Mouse (Mus musculus): ENCODE data around the gene Slc5a11. TPM values are rescaled to one million over a fixed set of nuclear protein-coding genes. Genes with fewer than 3 reads are reported as not detected.

Slc5a11 gene
- 0.18 and 0.54 TPM in 2 replicates for polyA plus RNA-seq (2015; fragmentation: Nextera tagmentation; extraction: Ambion mirVana)

DNA sequence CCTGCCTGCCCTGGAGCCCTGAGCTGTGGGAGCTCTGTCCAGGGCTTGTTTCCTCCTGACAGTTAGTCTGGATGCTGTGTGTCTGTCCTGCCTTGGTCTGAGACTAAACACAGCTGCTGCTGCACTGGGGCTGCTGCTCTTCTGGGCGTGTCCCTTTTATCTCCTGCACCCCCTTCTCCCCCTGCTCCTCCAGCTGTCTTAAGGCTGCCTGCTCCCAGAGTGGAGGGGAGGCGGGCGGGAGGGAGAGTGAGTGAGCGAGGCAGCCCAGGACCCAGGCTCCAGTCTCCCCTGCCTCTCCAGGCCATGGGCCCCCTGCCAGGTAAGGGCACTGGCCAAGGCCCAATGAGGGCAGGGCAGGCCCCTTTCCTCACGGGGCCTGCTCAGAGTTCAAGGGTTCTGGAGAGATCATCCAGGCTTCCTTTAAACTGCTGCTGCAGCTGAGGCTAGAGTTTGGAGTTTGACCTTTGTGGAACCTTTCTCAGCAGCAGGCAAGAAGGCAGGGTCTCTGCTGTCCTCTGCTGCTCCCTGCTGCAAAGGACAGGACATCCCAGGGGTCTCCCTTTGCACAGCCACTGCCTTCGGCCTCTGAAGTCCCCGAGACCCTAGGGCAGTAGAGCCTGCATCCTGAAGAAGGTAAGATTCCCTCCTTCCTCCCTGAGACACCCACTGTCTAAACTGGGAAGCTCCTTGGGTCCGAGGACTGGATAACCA, at the start of gene Slc5a11:
Slc5a11 (plus strand) TSS at position 416 of the 711 bp plus-strand sequence.
- WGBS (ENCODE audit: insufficient replicate concordance): 35% methylated on average over 8 of the region's 8 CpGs
- H3K9ac ChIP-seq: no peak within 1 kb of the TSS
- H3K36me3 ChIP-seq: no peaks in the 10 kb centered on the region
- DNase-seq: no peak
- no peak within 1 kb of the TSS for H3K27ac ChIP-seq
- H3K4me2 ChIP-seq: no peak within 1 kb of the TSS
- no peak within 1 kb of the TSS for H3K4me3 ChIP-seq (replicated peaks)
- ATAC-seq (ENCODE audit: low read depth): 0 out of 2 replicates have a peak, but pooled peaks have one; percentile 12
- H3K9me3 ChIP-seq (replicated peaks): no peaks in the 10 kb centered on the region
- no peaks in the 10 kb centered on the region for H3K27me3 ChIP-seq
- H3K4me1 ChIP-seq (replicated peaks): 0 out of 2 replicates have a peak, but pooled peaks cover 6% of the 10 kb centered on the region

DNA sequence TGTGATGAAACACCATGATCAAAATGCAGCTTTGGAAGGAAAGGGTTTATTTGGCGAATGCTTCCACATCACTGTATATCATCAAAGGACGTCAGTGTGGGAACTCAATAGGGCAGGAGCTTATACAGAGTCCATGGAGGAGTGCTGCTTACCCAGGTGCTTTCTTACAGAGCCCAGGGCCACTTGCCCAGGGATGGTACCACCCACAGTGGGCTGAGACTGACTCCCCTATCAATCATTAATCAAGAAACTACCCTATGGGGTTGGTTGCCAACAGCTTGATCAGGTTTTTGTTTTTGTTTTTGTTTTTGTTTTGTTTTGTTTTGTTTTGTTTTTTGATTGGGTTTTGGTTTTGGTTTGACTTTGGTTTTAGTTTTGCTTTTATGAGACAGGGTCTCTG, 47.1 kb upstream of the Slc5a11 start:
- Histone ChIP-seq H3K4me2 (no peak overlapping the region), H3K4me3 (replicated peaks) (no peak overlapping the region), H3K9me3 (replicated peaks) (no peaks in the 10 kb centered on the region), H3K4me1 (replicated peaks) (no peaks in the 10 kb centered on the region), H3K27me3 (no peaks in the 10 kb centered on the region), H3K36me3 (peaks cover 97% of the 10 kb centered on the region), H3K27ac (no peak overlapping the region), H3K9ac (no peak overlapping the region)
- WGBS (ENCODE audit: insufficient replicate concordance): 88% methylated on average over 2 of the region's 2 CpGs
- no peak for DNase-seq
- ATAC-seq (ENCODE audit: low read depth): no peak

DNA sequence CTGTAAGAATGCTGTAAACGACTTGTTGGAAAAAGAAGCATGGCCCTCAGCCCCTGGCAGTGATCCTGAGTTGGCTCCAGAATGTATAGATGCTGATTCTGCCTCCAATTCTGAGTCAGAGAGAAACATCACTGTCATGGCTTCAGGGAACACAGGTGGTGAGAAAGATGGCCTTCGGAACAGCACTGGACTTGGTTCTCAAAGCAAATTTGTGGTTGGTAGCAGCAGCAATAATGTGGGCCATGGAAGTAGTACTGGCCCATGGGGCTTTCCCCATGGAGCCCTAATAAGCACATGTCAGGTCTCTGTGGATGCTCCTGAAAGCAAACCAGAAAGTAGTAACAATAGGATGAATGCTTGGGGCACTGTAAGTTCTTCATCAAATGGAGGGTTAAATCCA, 45.0 kb upstream of the Slc5a11 start:
- peaks cover 94% of the 10 kb centered on the region for H3K36me3 ChIP-seq
- H3K4me1 ChIP-seq (replicated peaks): no peaks in the 10 kb centered on the region
- H3K27ac ChIP-seq: no peak overlapping the region
- DNase-seq (no peak), ATAC-seq (ENCODE audit: low read depth) (no peak)
- no peaks in the 10 kb centered on the region for H3K27me3 ChIP-seq
- H3K4me2 ChIP-seq: no peak overlapping the region
- H3K9ac ChIP-seq: no peak overlapping the region
- WGBS (ENCODE audit: insufficient replicate concordance): 84% methylated on average over 2 of the region's 2 CpGs
- no peaks in the 10 kb centered on the region for H3K9me3 ChIP-seq (replicated peaks)
- H3K4me3 ChIP-seq (replicated peaks): no peak overlapping the region

DNA sequence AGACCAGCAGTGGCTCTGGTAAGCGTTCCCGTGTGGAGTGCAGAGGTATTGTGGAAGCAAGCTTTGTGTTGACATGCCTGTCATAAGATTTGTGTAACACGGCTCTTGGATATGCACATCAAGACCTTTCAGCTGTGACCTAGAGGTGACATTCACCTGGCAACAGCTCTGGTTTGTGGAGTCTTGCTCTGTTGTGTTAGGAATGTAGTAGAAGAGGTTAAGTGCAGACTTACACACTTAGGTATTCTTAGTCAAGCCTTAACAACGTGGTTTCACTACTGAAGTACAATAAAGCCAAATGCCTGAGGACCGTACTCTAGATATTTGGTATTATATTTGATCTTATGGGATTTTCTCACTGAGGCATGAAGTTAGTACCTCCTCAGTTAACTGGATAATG, 42.5 kb upstream of the Slc5a11 start:
- Histone ChIP-seq H3K4me2 (no peak overlapping the region), H3K9me3 (replicated peaks) (no peaks in the 10 kb centered on the region), H3K27ac (no peak overlapping the region), H3K4me3 (replicated peaks) (no peak overlapping the region), H3K9ac (no peak overlapping the region), H3K27me3 (no peaks in the 10 kb centered on the region), H3K4me1 (replicated peaks) (no peaks in the 10 kb centered on the region), H3K36me3 (peaks cover 89% of the 10 kb centered on the region)
- 82% methylated on average over 5 of the region's 5 CpGs for WGBS (ENCODE audit: insufficient replicate concordance)
- ATAC-seq (ENCODE audit: low read depth) (no peak), DNase-seq (no peak)

DNA sequence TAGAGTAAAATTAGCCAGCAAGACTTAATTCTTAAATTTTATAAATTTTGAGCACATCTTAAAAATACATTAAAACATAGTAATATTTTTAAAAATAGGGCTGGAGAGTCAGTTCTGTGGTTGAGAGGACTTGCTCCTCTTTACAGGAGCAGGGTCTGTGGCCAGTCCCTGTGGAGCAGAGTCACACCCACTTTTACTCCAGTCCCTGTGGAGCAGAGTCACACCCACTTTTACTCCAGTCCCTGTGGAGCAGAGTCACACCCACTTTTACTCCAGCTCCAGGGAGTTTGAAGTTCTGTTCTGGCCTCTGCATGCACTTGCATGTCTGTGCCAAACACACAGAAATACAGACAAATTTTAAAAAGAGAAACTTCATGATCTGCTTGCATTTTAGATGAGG, 37.4 kb upstream of the Slc5a11 start:
- Histone ChIP-seq H3K27ac (no peak overlapping the region), H3K9me3 (replicated peaks) (no peaks in the 10 kb centered on the region), H3K9ac (no peak overlapping the region), H3K4me1 (replicated peaks) (no peaks in the 10 kb centered on the region), H3K27me3 (no peaks in the 10 kb centered on the region), H3K4me2 (no peak overlapping the region), H3K36me3 (peaks cover 79% of the 10 kb centered on the region), H3K4me3 (replicated peaks) (no peak overlapping the region)
- DNase-seq (no peak), ATAC-seq (ENCODE audit: low read depth) (no peak)

DNA sequence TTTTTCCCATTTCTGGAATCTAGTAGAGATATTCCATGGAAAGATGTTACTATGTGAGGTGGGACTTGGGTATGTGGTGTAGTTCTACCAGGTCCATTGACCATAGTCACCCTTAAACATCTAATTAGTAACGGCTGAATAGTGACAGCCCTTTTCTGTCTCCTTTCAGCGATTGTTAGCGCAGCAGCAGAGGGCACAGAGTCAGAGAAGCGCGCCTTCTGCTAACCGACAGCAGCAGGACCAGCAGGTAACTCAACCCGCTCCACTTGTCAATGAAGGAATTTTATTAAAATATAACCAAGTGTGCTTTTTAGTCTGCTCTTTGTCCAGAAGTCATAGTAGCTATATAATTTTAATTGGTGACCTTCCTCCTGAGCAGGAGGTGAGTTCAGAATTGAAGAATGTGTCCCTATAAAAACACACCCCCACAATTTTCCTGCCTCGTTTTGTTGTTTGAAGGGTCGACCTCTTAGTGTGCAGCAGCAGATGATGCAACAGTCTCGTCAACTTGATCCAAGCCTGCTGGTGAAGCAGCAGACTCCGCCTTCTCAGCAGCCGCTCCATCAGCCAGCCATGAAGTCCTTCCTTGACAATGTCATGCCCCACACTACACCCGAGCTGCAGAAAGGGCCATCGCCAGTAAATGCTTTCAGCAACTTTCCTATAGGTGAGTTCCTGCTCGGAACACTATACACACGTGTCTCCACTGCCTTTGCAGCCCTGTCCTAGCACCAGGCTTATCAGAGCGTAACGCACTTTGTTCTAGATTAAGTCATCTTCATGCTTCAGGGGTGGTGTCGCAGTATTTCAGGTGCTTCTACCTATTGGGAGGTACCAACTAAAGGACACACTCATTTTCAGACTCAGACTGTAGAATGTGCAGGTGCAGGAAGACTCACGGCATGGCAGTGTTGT, 32.5 kb upstream of the Slc5a11 start:
- Histone ChIP-seq H3K4me3 (replicated peaks) (no peak overlapping the region), H3K27me3 (no peaks in the 10 kb centered on the region), H3K4me1 (replicated peaks) (no peaks in the 10 kb centered on the region; the same call in 1 of the 2 replicates), H3K4me2 (no peak overlapping the region), H3K9ac (no peak overlapping the region), H3K27ac (no peak overlapping the region), H3K36me3 (peaks cover 88% of the 10 kb centered on the region), H3K9me3 (replicated peaks) (no peaks in the 10 kb centered on the region)
- DNase-seq (no peak), ATAC-seq (ENCODE audit: low read depth) (no peak)
- 83% methylated on average over 20 of the region's 20 CpGs for WGBS (ENCODE audit: insufficient replicate concordance)

DNA sequence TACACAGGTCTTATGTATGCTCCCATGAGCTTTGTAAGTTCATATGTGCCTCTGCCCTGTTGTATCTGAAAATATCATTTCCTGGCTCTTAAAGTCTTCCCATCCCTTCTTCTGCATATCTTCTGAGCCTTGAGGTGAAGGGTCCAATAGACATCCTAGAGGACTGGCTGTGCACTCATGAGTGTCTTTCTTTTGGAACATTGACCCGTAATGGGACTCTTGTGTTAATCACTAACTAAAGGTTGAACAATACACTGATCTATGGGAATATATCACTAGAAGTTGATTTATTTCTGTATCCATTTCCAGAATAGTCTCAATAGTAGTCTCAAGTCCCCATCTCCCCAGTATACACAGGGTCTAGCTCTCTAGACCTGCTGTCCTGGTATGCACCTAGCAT, 29.7 kb upstream of the Slc5a11 start:
- H3K27ac ChIP-seq: no peak overlapping the region
- peaks cover 97% of the 10 kb centered on the region for H3K36me3 ChIP-seq
- WGBS (ENCODE audit: insufficient replicate concordance): 84% methylated on average over 1 of the region's 1 CpGs
- no peak overlapping the region for H3K9ac ChIP-seq
- no peaks in the 10 kb centered on the region for H3K9me3 ChIP-seq (replicated peaks)
- no peak overlapping the region for H3K4me2 ChIP-seq
- H3K27me3 ChIP-seq: no peaks in the 10 kb centered on the region
- no peak for DNase-seq
- H3K4me3 ChIP-seq (replicated peaks): no peak overlapping the region
- H3K4me1 ChIP-seq (replicated peaks): no peaks in the 10 kb centered on the region; the same call in 1 of the 2 replicates
- no peak for ATAC-seq (ENCODE audit: low read depth)

DNA sequence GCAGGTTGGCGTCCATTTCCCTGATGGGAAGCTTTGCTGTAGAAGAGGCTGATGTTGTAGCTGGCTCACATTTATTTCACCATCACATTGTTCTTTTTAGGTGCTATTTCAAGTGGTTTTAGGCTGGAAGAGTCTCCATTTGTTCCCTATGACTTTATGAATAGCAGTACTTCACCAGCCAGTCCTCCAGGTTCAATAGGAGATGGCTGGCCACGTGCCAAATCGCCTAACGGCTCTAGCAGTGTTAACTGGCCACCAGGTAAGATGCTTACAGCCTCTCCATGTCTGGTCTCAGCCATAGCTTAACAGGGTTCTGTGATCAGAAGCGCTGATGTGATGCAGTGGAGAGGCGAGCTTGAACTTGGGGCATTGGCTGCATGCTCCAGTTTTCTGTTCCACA, 28.1 kb upstream of the Slc5a11 start:
- Histone ChIP-seq H3K36me3 (peaks cover 97% of the 10 kb centered on the region), H3K4me3 (replicated peaks) (no peak overlapping the region), H3K9me3 (replicated peaks) (no peaks in the 10 kb centered on the region), H3K27me3 (no peaks in the 10 kb centered on the region), H3K9ac (no peak overlapping the region), H3K4me1 (replicated peaks) (no peaks in the 10 kb centered on the region; the same call in 1 of the 2 replicates), H3K4me2 (no peak overlapping the region), H3K27ac (no peak overlapping the region)
- 89% methylated on average over 6 of the region's 6 CpGs for WGBS (ENCODE audit: insufficient replicate concordance)
- DNase-seq (no peak), ATAC-seq (ENCODE audit: low read depth) (no peak)

DNA sequence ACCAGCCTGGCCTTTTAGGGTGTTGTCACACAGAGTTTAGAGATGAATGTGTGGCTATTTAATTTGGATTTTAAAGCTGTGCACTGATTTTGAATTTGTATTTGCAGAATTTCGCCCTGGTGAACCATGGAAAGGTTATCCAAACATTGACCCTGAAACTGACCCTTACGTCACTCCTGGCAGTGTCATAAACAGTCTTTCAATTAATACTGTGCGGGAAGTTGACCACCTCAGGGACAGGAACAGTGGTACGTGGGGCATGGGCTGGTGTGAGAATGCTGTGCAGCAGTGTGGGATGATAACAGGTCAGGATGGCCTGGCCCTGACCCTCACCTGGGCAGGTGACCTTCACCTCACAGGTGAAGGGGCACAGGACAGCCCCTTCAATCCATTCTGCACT, 27.3 kb upstream of the Slc5a11 start:
- ATAC-seq (ENCODE audit: low read depth) (no peak), DNase-seq (no peak)
- H3K36me3 ChIP-seq: peaks cover 97% of the 10 kb centered on the region
- H3K27me3 ChIP-seq: no peaks in the 10 kb centered on the region
- H3K4me1 ChIP-seq (replicated peaks): no peaks in the 10 kb centered on the region; the same call in 1 of the 2 replicates
- H3K4me2 ChIP-seq: no peak overlapping the region
- no peaks in the 10 kb centered on the region for H3K9me3 ChIP-seq (replicated peaks)
- WGBS (ENCODE audit: insufficient replicate concordance): 78% methylated on average over 4 of the region's 4 CpGs
- no peak overlapping the region for H3K27ac ChIP-seq
- no peak overlapping the region for H3K9ac ChIP-seq
- no peak overlapping the region for H3K4me3 ChIP-seq (replicated peaks)

DNA sequence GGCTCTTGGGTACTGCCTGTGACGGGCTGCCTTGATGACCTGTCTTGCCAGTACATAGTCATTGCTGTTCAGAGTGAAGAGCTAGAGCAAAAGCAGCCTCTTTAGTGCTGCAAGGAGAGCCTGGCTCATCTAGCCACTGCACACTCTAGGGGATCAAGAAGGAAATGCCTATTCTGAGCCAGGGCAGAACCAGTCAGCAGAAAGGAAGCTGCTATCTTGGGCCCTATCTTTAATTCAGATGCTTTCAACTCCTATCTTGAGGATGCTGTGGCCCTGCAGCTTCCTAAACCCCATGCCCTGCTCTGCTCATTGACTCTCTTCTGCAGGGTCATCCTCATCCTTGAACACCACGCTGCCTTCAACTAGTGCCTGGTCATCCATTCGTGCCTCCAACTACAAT, 26.1 kb upstream of the Slc5a11 start:
- ATAC-seq (ENCODE audit: low read depth): no peak
- no peak overlapping the region for H3K9ac ChIP-seq
- no peak for DNase-seq
- WGBS (ENCODE audit: insufficient replicate concordance): 83% methylated on average over 3 of the region's 3 CpGs
- H3K27me3 ChIP-seq: no peaks in the 10 kb centered on the region
- no peak overlapping the region for H3K4me2 ChIP-seq
- no peak overlapping the region for H3K27ac ChIP-seq
- H3K4me3 ChIP-seq (replicated peaks): no peak overlapping the region
- H3K4me1 ChIP-seq (replicated peaks): no peaks in the 10 kb centered on the region; the same call in 1 of the 2 replicates
- no peaks in the 10 kb centered on the region for H3K9me3 ChIP-seq (replicated peaks)
- peaks cover 99% of the 10 kb centered on the region for H3K36me3 ChIP-seq

DNA sequence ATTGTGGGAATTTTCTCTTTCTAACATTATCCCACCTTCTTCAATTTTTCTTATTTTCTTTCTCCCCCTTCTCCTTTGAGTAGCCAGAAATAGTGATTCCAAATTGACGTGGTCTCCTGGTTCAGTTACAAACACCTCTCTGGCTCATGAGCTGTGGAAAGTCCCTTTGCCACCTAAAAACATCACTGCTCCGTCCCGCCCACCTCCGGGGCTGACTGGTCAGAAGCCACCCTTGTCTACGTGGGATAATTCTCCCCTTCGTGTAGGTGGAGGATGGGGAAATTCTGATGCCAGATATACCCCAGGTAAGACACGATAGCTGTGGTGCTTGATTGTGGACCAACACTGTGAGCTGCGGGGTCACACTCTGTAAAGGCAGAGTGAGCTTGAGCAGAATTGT, 24.8 kb upstream of the Slc5a11 start:
- DNase-seq: no peak
- WGBS (ENCODE audit: insufficient replicate concordance): 81% methylated on average over 8 of the region's 8 CpGs
- no peak overlapping the region for H3K27ac ChIP-seq
- H3K9ac ChIP-seq: no peak overlapping the region
- H3K4me1 ChIP-seq (replicated peaks): no peaks in the 10 kb centered on the region; the same call in 1 of the 2 replicates
- no peak for ATAC-seq (ENCODE audit: low read depth)
- H3K36me3 ChIP-seq: peaks cover 94% of the 10 kb centered on the region
- H3K4me3 ChIP-seq (replicated peaks): no peak overlapping the region
- no peaks in the 10 kb centered on the region for H3K27me3 ChIP-seq
- H3K4me2 ChIP-seq: no peak overlapping the region
- H3K9me3 ChIP-seq (replicated peaks): no peaks in the 10 kb centered on the region
